Mouse (Mus musculus) liver, adult 2 months (tissue): ENCODE measurements around the gene Bdnf.

ENCODE experiments used
- CTCF ChIP-seq: fragments of 200-500 bp; IDR thresholded peaks from 2 replicates; pipeline ENCODE4 v1.5.1; 2011; ENCODE audit warnings: low read depth, low read length, control low read depth
- POLR2A ChIP-seq: fragments of 200-500 bp; IDR thresholded peaks from 2 replicates; pipeline ENCODE4 v1.6.1; 2011; ENCODE audit warnings: low read length, control low read depth; ENCODE audit not compliant: insufficient read depth; ENCODE audit errors: extremely low read depth

DNA sequence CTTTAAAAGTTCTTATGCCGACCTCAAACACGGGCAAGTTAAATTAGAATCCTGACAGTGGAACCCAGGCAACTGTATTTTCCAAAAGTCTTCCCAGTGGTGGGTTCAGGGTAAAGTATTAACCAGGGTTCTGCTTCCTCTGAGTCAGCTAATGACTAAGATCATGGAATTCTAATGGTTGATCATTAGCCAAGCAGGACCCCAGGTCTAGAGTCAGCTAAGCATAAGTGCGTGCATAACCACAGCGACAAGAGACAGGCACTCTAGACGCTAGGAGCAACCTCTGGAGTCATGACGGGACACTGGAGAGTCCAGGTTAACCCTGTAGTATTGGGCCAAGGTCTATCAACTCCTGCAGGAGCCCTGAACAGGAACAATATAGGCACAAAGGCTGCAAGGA lies 60.2 kb downstream of the Bdnf start:
- no peak for TF ChIP-seq CTCF
- TF ChIP-seq POLR2A, result no peak
